Mouse (Mus musculus): ENCODE data around the gene Zic3. TPM values are rescaled to one million over a fixed set of nuclear protein-coding genes. Genes with fewer than 3 reads are reported as not detected.

Gene Zic3
- total and polyA plus RNA-seq, 2 experiments from 2014 or later = not detected

DNA sequence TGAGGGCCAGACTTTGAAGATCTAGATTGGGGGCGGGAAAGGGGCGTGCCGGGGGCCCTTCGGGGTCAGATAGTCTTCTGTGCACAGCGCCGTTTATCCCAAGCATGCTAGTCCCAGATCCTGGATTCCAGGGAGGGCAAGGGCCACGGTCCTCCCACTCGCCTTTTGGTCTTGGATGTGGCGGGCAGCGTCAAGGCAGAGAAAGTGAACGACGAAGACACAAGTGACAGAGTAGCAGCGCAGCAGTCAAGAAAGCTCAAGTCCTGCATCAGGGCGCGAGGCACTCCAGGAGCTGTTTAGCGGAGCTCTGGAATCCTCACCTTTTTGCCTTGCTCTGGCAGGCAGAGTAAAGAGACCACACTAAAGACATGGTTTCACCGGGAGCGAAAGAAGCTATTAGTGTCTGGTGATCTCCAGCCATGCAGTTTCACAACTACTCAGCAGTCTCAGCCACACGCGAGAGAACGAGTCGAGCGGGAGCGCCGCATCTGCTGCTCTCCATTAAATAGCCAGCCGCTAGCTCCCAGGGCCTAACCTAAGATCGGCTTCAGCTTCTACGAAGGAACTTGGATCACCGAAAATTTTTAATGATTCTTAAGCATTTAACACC is 7.1 kb upstream of the Zic3 start:
- H3K4me3 ChIP-seq (ENCODE audit: low read depth, low read length) = no peak overlapping the region
- no peaks in the 10 kb centered on the region for H3K9me3 ChIP-seq (replicated peaks; ENCODE audit: control insufficient read depth, low read length)
- H3K9ac ChIP-seq (replicated peaks; ENCODE audit: low read depth, low read length) = no peak overlapping the region
- H3K4me2 ChIP-seq (ENCODE audit: low read depth, low read length) = no peak overlapping the region
- no peak for ATAC-seq (ENCODE audit: insufficient read depth, low read depth)
- H3K27ac ChIP-seq (ENCODE audit: low read depth) = no peak overlapping the region
- TF ChIP-seq CTCF (IDR thresholded peaks at IDR 0.05; ENCODE audit: low read depth) = no peak
- no peak for TF ChIP-seq EP300 (IDR thresholded peaks at IDR 0.05; ENCODE audit: low read depth)
- no peaks in the 10 kb centered on the region for H3K36me3 ChIP-seq (replicated peaks; ENCODE audit: control insufficient read depth, insufficient read depth, low read length)
- no peaks in the 10 kb centered on the region for H3K4me1 ChIP-seq (ENCODE audit: control insufficient read depth, insufficient read depth)
- H3K27me3 ChIP-seq (ENCODE audit: control insufficient read depth, insufficient read depth, low read length) = peaks cover 67% of the 10 kb centered on the region
- WGBS = 22% methylated on average over 29 of the region's 29 CpGs
- DNase-seq (ENCODE audit: low spot score) = no peak

DNA sequence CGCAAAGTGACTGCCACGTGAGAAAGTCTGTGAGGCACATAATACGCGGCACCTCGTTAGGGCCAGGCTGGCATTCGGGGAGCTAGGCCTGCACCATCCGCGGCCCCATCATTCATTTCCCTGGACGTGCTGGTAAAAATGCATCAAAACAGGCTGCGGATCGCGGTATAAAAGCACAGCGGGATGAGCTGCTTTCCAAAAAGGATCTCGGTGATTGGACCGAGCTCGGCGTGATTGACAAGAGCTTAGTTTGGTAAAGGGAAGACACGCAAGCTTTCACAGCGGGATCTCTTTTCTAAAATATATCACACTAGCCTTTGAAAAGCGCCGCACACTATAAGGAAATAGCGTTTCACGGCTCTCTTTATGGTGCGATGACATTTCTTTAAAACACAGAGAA is 3.8 kb upstream of the Zic3 start:
- DNase-seq (ENCODE audit: low spot score) (no peak), ATAC-seq (ENCODE audit: insufficient read depth, low read depth) (no peak)
- Histone ChIP-seq H3K27me3 (ENCODE audit: control insufficient read depth, insufficient read depth, low read length) (peaks cover 89% of the 10 kb centered on the region), H3K36me3 (replicated peaks; ENCODE audit: control insufficient read depth, insufficient read depth, low read length) (no peaks in the 10 kb centered on the region), H3K27ac (ENCODE audit: low read depth) (no peak overlapping the region), H3K4me3 (ENCODE audit: low read depth, low read length) (no peak overlapping the region), H3K4me1 (ENCODE audit: control insufficient read depth, insufficient read depth) (no peaks in the 10 kb centered on the region), H3K9me3 (replicated peaks; ENCODE audit: control insufficient read depth, low read length) (no peaks in the 10 kb centered on the region), H3K4me2 (ENCODE audit: low read depth, low read length) (no peak overlapping the region), H3K9ac (replicated peaks; ENCODE audit: low read depth, low read length) (no peak overlapping the region)
- WGBS = 21% methylated on average over 24 of the region's 24 CpGs
- TF ChIP-seq EP300 (IDR thresholded peaks at IDR 0.05; ENCODE audit: low read depth) = no peak
- no peak for TF ChIP-seq CTCF (IDR thresholded peaks at IDR 0.05; ENCODE audit: low read depth)

DNA sequence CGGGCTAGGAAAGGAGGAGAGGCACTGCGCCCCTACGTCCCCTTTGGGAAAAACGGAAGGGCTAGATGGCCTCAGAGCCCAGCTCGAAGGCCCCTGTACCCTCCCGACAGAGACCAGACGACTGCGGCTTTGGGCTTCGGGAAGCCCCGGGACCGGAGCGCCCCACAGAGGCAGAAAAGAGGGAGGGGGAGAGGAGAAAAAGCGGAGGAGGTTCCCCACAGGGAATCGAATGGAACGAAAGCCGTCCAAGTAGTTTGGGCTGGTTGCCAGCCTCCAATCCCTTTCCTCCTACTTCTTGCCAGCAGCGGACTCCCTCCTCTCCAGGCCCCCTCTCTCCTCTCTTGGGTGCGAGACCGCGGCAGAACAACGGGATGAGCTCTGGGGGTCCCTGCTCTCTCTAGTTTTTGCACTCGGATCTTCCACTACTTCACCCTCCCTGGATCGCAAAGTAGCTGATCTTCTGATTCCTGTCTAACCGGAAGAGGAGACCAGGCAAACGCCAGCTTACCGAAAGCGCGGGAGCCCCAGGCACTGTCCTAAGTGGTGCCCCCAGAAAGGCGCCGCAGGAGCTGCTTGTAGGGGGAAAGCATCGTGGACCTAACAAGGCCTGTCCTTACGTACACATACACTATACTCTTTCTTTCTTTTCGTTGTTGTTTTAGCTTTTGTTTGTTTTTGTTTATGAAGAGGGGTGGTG is 3.1 kb upstream of the Zic3 start:
- no peak for TF ChIP-seq CTCF (IDR thresholded peaks at IDR 0.05; ENCODE audit: low read depth)
- TF ChIP-seq EP300 (IDR thresholded peaks at IDR 0.05; ENCODE audit: low read depth) = no peak
- ATAC-seq (ENCODE audit: insufficient read depth, low read depth) = no peak
- Histone ChIP-seq H3K27me3 (ENCODE audit: control insufficient read depth, insufficient read depth, low read length) (peaks cover 82% of the 10 kb centered on the region), H3K27ac (ENCODE audit: low read depth) (no peak overlapping the region), H3K9me3 (replicated peaks; ENCODE audit: control insufficient read depth, low read length) (no peaks in the 10 kb centered on the region), H3K4me1 (ENCODE audit: control insufficient read depth, insufficient read depth) (no peaks in the 10 kb centered on the region), H3K4me2 (ENCODE audit: low read depth, low read length) (peak overlapping the region; percentile 44), H3K36me3 (replicated peaks; ENCODE audit: control insufficient read depth, insufficient read depth, low read length) (no peaks in the 10 kb centered on the region), H3K9ac (replicated peaks; ENCODE audit: low read depth, low read length) (no peak overlapping the region), H3K4me3 (ENCODE audit: low read depth, low read length) (peak overlapping the region; percentile 25; the same call in 1 of the 2 replicates)
- WGBS = 16% methylated on average over 29 of the region's 33 CpGs
- no peak for DNase-seq (ENCODE audit: low spot score)

DNA sequence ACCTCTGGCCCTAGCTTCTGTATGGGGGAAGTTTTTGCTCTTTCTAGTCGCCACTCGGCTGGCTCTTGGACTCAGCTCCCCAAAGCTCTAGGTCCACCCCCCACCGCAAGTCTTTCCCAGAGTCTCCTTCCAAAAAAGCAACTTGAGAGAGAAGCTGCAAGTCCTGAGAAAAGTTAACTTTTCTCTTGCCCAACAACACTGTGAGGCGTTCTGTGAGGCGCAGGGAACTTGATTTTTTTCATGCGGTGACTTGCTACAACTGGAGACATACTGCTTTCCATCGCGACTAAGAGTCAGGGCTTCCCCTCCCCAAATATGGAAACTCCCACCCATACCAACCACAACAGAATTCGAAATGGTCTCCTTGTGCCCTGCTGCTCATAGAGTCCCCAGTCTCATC is 5.1 kb downstream of the Zic3 start:
- no peak for DNase-seq (ENCODE audit: low spot score)
- WGBS = 16% methylated on average over 9 of the region's 9 CpGs

DNA sequence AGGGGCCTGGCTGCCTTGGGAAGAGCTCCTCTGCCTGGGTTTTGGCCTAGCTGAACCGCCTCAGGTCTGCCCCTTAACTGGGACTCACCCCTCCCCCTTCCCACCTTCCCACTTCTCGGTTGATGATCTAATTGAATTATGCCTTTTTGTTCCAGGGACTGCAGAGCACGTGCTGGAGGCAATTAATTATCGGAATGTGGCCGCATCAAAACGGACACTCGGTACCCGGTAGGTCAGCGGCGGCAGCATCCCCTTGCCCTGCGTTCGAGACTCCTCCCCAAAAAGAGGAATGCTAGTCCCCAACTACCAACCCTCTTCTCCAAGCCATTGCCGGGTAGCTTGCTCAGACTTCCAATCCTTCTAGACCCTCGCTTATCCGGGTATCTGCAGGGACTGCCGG is 5.6 kb downstream of the Zic3 start:
- no peak for DNase-seq (ENCODE audit: low spot score)
- WGBS = 14% methylated on average over 16 of the region's 16 CpGs
- no peak overlapping the region for H3K4me2 ChIP-seq (ENCODE audit: low read depth, low read length)
- TF ChIP-seq CTCF (IDR thresholded peaks at IDR 0.05; ENCODE audit: low read depth) = no peak
- no peak for TF ChIP-seq EP300 (IDR thresholded peaks at IDR 0.05; ENCODE audit: low read depth)
- no peak overlapping the region for H3K27ac ChIP-seq (ENCODE audit: low read depth)
- peaks cover 78% of the 10 kb centered on the region for H3K27me3 ChIP-seq (ENCODE audit: control insufficient read depth, insufficient read depth, low read length)
- H3K4me3 ChIP-seq (ENCODE audit: low read depth, low read length) = no peak overlapping the region
- no peak overlapping the region for H3K9ac ChIP-seq (replicated peaks; ENCODE audit: low read depth, low read length)
- H3K4me1 ChIP-seq (ENCODE audit: control insufficient read depth, insufficient read depth) = no peaks in the 10 kb centered on the region
- no peaks in the 10 kb centered on the region for H3K9me3 ChIP-seq (replicated peaks; ENCODE audit: control insufficient read depth, low read length)
- ATAC-seq (ENCODE audit: insufficient read depth, low read depth) = no peak
- no peaks in the 10 kb centered on the region for H3K36me3 ChIP-seq (replicated peaks; ENCODE audit: control insufficient read depth, insufficient read depth, low read length)

More for the DNA sequence above, 5.1 kb downstream of the Zic3 start:
- peaks cover 79% of the 10 kb centered on the region for H3K27me3 ChIP-seq (ENCODE audit: control insufficient read depth, insufficient read depth, low read length)
- H3K4me2 ChIP-seq (ENCODE audit: low read depth, low read length) = no peak overlapping the region
- H3K4me1 ChIP-seq (ENCODE audit: control insufficient read depth, insufficient read depth) = no peaks in the 10 kb centered on the region
- no peak for TF ChIP-seq EP300 (IDR thresholded peaks at IDR 0.05; ENCODE audit: low read depth)
- no peak for TF ChIP-seq CTCF (IDR thresholded peaks at IDR 0.05; ENCODE audit: low read depth)
- no peak overlapping the region for H3K9ac ChIP-seq (replicated peaks; ENCODE audit: low read depth, low read length)
- H3K4me3 ChIP-seq (ENCODE audit: low read depth, low read length) = no peak overlapping the region
- ATAC-seq (ENCODE audit: insufficient read depth, low read depth) = no peak
- no peaks in the 10 kb centered on the region for H3K36me3 ChIP-seq (replicated peaks; ENCODE audit: control insufficient read depth, insufficient read depth, low read length)
- H3K9me3 ChIP-seq (replicated peaks; ENCODE audit: control insufficient read depth, low read length) = no peaks in the 10 kb centered on the region
- no peak overlapping the region for H3K27ac ChIP-seq (ENCODE audit: low read depth)

All from heart, postnatal 0 days (tissue).